Mouse (Mus musculus): Measurements from ENCODE around the gene Itpkb. TPM values are rescaled to one million over a fixed set of nuclear protein-coding genes. Genes with fewer than 3 reads are reported as not detected.

Gene Itpkb
- total RNA-seq, 4 experiments from 2014 or later, result 64.4 to 99.3 (median 78.9) TPM

GRCm38 (mm10) chr1:180400691-180401455 is 70.6 kb downstream of the Itpkb start:
- DNase-seq, result no peak

GRCm38 (mm10) chr1:180401725-180402124 is 71.4 kb downstream of the Itpkb start:
- DNase-seq, result no peak

- no peak for DNase-seq
Measured at GRCm38 (mm10) chr1:180402481-180403081, 72.3 kb downstream of the Itpkb start.

DNA sequence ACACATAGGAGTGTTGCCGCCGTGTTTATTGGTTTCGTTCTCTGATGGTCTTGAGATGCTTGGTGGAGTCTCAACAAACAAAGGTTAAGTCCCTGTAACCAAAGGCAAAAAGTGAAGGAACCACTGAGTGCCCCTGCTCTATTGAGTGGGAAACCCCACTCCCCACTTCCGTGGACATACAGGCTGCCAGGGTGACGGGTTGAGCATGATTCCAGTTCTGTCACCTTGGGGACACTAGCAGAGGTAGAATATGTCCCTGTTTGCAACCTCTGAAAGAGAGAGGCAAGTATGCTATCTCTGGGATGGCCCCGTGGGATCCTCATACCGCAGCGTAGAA is 73.0 kb downstream of the Itpkb start:
- no peak for DNase-seq

GRCm38 (mm10) chr1:180403694-180404606 is 73.7 kb downstream of the Itpkb start:
- peak; percentile 90 for DNase-seq

GRCm38 (mm10) chr1:180404706-180405105 is 74.4 kb downstream of the Itpkb start:
- DNase-seq, result no peak

DNA sequence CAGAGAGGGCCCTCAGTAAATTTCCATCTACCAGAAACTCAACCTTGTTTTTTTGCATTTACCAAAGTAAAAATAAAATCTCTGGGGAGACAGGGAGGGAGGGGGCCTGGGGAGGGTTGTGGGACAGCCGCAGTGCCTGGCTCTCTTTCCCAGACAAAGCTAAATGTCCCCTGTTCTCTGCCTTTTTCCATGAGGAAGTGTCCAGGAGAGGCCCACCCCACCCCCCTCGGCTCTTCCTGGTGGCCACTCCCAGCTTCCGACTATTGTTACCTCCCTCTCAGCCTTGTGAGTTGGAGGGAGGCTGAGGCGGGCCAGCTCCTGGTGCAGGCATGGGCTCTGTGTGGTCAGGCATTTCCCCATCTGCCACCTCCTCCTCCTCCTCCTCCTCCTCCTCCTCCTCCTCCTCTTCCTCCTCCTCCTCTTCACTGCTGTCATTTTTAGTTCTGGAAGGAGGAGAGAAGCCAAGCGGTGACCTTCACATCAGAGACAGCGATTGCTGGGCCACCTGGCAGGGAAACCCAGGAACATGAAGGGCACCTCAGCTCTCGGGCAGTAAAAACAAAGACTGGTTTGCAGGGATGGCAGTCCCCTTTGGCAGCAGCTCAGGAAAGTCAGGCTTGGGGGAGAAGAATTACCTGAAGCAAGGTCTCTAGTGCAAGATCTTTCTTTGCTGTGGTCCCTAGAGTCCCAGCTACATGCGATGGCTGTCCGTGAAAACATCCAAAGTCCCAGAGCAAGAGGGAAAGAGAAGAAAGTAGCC is 75.5 kb downstream of the Itpkb start:
- no peak for DNase-seq

GRCm38 (mm10) chr1:180406336-180407035 is 76.2 kb downstream of the Itpkb start:
- DNase-seq, result no peak

DNA sequence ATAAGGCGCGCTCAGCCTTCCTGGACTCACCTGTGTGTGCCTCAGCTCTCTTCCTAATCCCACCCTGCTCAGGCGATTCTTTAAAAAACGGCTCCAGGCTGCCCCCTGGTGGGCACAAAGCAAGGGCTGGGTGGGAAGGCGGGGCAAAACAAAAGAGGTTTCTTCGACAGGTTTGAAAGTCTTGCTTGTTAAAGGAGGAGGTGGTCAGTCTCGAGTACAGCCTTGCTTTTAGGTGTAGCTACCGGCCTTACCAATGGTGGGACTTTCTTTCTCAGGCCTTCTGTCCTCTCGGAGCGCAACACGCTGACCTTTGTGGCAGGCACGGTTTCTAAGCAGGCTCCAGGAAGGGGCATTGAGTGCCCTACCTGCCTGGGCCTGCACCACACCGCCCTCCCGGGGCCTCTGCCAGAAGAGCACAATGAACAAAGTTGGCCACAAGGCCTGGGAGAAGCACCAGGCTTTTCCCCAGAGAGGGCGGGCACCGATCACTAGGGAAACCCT is 76.9 kb downstream of the Itpkb start:
- no peak for DNase-seq

DNA sequence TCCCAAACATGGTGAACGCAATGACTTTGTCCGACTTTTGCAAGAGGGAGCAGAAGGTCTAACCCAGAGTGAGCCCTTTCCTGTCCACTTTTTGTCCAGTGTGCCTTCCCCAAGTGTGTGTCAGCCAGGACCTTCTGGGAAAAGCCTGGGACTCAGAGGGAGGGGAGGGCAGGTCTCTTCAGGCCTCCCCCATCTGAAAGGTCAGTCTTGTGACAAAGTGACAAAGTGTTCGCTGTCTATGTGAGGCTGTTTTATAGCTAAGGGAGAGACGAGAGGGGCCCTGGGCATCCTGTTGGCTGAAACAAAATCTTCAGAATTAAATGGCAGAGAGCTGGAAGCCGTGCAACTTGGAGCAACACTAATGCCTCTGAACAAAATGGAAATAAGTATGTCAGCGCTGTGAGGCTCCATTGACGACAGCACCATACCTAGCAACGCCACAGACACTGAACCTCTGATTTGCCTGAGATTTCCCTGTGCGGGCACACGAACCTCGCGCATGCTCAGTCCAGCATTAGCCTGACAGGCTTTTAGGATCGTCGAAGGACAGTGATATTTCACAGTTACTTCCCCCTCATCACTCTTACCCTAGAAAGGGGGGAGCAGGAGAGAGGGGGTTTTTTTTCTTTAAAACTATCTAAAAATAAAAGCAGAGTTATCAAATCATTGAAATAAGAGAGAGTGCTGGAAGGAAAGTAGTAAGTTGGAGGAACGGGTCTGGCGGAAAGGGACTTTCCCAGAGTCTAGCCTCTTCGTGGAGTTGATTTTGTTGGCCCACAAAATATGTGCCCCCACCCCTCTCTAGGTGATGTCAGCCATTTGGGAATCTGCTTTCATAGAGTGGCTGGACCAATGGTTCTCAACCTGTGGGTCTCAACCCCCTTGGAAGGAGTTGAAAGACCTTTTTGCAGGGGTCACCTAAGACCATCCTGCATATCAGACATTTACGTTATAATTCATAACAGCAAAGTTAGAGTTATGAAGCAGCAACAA is 77.7 kb downstream of the Itpkb start:
- no peak for DNase-seq

- DNase-seq, result no peak
Measured at GRCm38 (mm10) chr1:180408832-180409231, 78.5 kb downstream of the Itpkb start.

DNA sequence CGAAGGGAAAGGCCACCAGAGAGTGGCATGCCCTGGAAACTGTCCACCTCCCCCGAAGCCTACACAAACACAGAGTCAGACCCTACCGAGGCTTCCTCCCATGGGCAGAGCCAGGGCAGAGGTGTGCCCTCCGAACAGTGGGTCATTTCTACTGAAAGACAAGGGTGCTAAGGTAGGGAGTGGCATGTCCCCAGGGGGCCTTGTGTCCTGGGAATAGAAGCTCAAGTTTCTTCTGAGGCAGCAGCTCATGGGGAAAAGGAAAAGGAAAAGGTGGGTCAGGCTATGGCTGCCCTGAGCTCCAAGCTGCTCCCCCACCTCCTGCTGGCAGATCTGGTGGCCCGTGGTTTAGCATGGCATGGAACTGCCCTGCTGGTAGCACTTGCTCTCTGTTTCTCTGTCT is 79.5 kb downstream of the Itpkb start:
- no peak for DNase-seq

GRCm38 (mm10) chr1:180410306-180410705 is 80.0 kb downstream of the Itpkb start:
- no peak for DNase-seq

- no peak for DNase-seq
Measured at GRCm38 (mm10) chr1:180415064-180415463, 84.8 kb downstream of the Itpkb start.

DNA sequence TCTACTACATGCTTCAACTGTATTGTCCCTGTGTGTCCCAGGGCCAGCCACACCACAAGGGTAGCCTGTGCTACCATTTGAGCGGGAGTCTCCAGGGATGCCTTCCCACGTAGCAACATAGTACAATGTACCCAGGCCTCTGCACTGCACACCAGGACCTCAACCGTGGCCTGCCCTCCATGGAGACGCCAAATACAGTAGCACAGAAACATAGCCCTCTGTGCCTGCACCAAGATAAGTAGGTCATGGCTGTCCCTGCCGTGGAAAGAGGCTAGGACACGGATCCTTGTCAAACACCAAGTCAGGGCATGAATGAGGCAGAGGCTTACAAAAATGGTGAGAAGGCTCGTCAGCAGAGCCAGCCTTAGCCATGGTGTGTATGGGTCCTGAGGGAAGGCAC is 85.6 kb downstream of the Itpkb start:
- DNase-seq, result no peak

- no peak for DNase-seq
Measured at GRCm38 (mm10) chr1:180417118-180417517, 86.8 kb downstream of the Itpkb start.

DNA sequence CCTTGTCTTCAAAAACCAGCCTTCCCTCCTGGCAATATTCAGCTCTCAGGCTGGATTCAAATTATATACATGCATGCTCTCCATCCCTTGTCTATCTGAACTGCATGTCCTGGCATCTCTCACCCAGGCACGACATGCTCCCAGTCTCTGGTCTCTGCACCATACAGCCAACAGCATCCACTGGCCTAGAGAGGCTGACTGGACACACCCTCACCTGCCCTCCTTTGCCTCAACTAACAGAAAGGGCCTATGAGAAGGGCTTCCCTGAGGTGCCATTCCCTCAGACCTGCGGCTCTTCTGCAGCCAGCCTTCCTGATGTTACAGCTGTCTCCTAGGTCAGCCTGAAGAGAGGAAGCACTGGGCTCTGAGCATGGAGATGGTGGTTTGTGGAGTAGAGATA is 88.8 kb downstream of the Itpkb start:
- no peak for DNase-seq

GRCm38 (mm10) chr1:180420496-180421164 is 90.3 kb downstream of the Itpkb start:
- DNase-seq, result no peak

- no peak for DNase-seq
Measured at GRCm38 (mm10) chr1:180421165-180421909, 91.1 kb downstream of the Itpkb start.

Measured in adrenal gland, adult 8-10 months (tissue).